Comparison of ENCODE assay signal across 8 mouse cellular contexts in genomic region chr4:139330605-139331004, GRCm38 (mm10). TPM values are rescaled to one million over a fixed set of nuclear protein-coding genes. Genes with fewer than 3 reads are reported as not detected.
DNase-seq lines count a peak whose midpoint lies in the region.

No protein-coding gene starts in this region.

- peak; percentile 85 to 89 for DNase-seq in B cell, adult 2 months
- DNase-seq in Muller cell, postnatal 12 days (ENCODE audit: inconsistent ontology term): peak; percentile 80
- DNase-seq in embryo, embryonic 9.5 days (ENCODE audit: extremely low spot score): peak; percentile 82
- peak; percentile 51 for DNase-seq in heart, adult 8-10 months (ENCODE audit: low spot score)
- DNase-seq in kidney, adult 11 months: peak; percentile 83
- DNase-seq in lung, adult 18-20 months: peak; percentile 83 to 88
- peak; percentile 64 for DNase-seq in ovary, postnatal 14 days (ENCODE audit: low spot score)
- peak; percentile 60 to 75 for DNase-seq in urinary bladder, postnatal 36 days (ENCODE audit: low spot score in 2 of 2)

RNA-seq across cellular contexts. Expression of gene Akr7a5, which starts 20.1 kb away (rescaled TPM):
- 10 to 100 TPM; 51.6 to 59.7 (median 56.5) TPM for total RNA-seq in heart, adult 8-10 months (2022)

RNA-seq across cellular contexts. Expression of gene Pqlc2, which starts 20.1 kb away (rescaled TPM):
- 1 to 10 TPM; 5.1 to 6.9 (median 5.5) TPM for total RNA-seq in heart, adult 8-10 months (2022)

RNA-seq across cellular contexts. Expression of gene Mrto4, which starts 21.8 kb away (rescaled TPM):
- total RNA-seq in heart, adult 8-10 months (2022): 10 to 100 TPM; 24.7 to 32.0 (median 29.1) TPM

RNA-seq across cellular contexts. Expression of gene Emc1, which starts 21.8 kb away (rescaled TPM):
- total RNA-seq in heart, adult 8-10 months (2022): 10 to 100 TPM; 44.8 to 58.9 (median 48.6) TPM

RNA-seq across cellular contexts. Expression of gene Ubr4, which starts 21.8 kb away (rescaled TPM):
- 100 to 1,000 TPM; 103 to 136 (median 112) TPM for total RNA-seq in heart, adult 8-10 months (2022)

Comparison
In these comparisons a context has a peak if more than half of its experiments do, and no peak if none do; other contexts are left out.
1. Peak in every context shown above with its lines: DNase-seq.